Mouse (Mus musculus): Measurements from ENCODE around the gene Phpt1.

- TF ChIP-seq MAFK (IDR thresholded peaks at IDR 0.05; ENCODE audit: borderline replicate concordance, low read depth, low read length) (no peak), USF2 (IDR thresholded peaks at IDR 0.05; ENCODE audit: borderline replicate concordance in 1 of 2, insufficient read depth in 1 of 2, low read depth in 1 of 2, low read length in 2 of 2) (no peak), POLR2A (IDR thresholded peaks at IDR 0.05; ENCODE audit: control insufficient read depth in 1 of 2, insufficient read depth in 1 of 2, low read depth in 1 of 2, low read length in 2 of 2, poor library complexity in 1 of 2) (no peak), TCF12 (IDR thresholded peaks at IDR 0.05; ENCODE audit: low read depth, low read length) (no peak), SMC3 (IDR thresholded peaks at IDR 0.05; ENCODE audit: low read depth, low read length) (no peak), MEF2A (IDR thresholded peaks at IDR 0.05; ENCODE audit: extremely low read depth, insufficient replicate concordance, low read depth, low read length, poor library complexity, severe bottlenecking) (no peak), ELF1 (IDR thresholded peaks at IDR 0.05; ENCODE audit: low read depth, low read length) (no peak), NELFE (IDR thresholded peaks at IDR 0.05; ENCODE audit: low read depth, low read length) (no peak), SIN3A (IDR thresholded peaks at IDR 0.05; ENCODE audit: low read length) (no peak)
Observed at GRCm38 (mm10) chr2:25602526-25602925, 27.5 kb upstream of the Phpt1 start.
